Mouse (Mus musculus): ENCODE data around the gene Klhl21. TPM values are rescaled to one million over a fixed set of nuclear protein-coding genes. Genes with fewer than 3 reads are reported as not detected.
A peak's percentile ranks its signal among the peaks of the same experiment; 100 is the strongest.

Gene Klhl21
- polyA plus RNA-seq, 1 experiment from 2014 or later: 3.0 TPM

- peak overlapping the region; percentile 7; the same call in 1 of the 2 replicates for H3K9ac ChIP-seq (ENCODE audit: low read depth, low read length)
- no peaks in the 10 kb centered on the region for H3K9me3 ChIP-seq (ENCODE audit: control insufficient read depth, low read length)
- WGBS: 2% methylated on average over 10 of the region's 10 CpGs
- no peak for ATAC-seq (ENCODE audit: low FRiP score)
- H3K4me3 ChIP-seq (ENCODE audit: low read depth, low read length): peak overlapping the region; percentile 71
- peak; percentile 18 for DNase-seq (ENCODE audit: low spot score)
- peaks cover 9% of the 10 kb centered on the region for H3K4me1 ChIP-seq (replicated peaks; ENCODE audit: control insufficient read depth, insufficient read depth, low read length)
- no peak overlapping the region for H3K27ac ChIP-seq (ENCODE audit: low read depth, low read length)
- no peaks in the 10 kb centered on the region for H3K36me3 ChIP-seq (ENCODE audit: control insufficient read depth, insufficient read depth, low read length)
- peak overlapping the region; percentile 100 for H3K4me2 ChIP-seq (replicated peaks; ENCODE audit: low read depth, low read length)
- peaks cover 21% of the 10 kb centered on the region for H3K27me3 ChIP-seq (ENCODE audit: control insufficient read depth, insufficient read depth, low read length)
These were observed 1.6 kb downstream of the Klhl21 start for GRCm38 (mm10) chr4:152010091-152010706.

- Histone ChIP-seq H3K36me3 (ENCODE audit: control insufficient read depth, insufficient read depth, low read length) (no peaks in the 10 kb centered on the region), H3K4me1 (replicated peaks; ENCODE audit: control insufficient read depth, insufficient read depth, low read length) (peaks cover 9% of the 10 kb centered on the region), H3K27ac (ENCODE audit: low read depth, low read length) (no peak overlapping the region), H3K4me2 (replicated peaks; ENCODE audit: low read depth, low read length) (peak overlapping the region; percentile 100), H3K9ac (ENCODE audit: low read depth, low read length) (0 out of 2 replicates have a peak overlapping the region, but pooled peaks have one; percentile 11), H3K27me3 (ENCODE audit: control insufficient read depth, insufficient read depth, low read length) (peaks cover 21% of the 10 kb centered on the region), H3K4me3 (ENCODE audit: low read depth, low read length) (peak overlapping the region; percentile 71), H3K9me3 (ENCODE audit: control insufficient read depth, low read length) (no peaks in the 10 kb centered on the region)
- DNase-seq (ENCODE audit: low spot score): no peak
- 12% methylated on average over 13 of the region's 13 CpGs for WGBS
- ATAC-seq (ENCODE audit: low FRiP score): no peak
These were observed 2.1 kb downstream of the Klhl21 start for GRCm38 (mm10) chr4:152010707-152011134.

GRCm38 (mm10) chr4:152011171-152011760 is 2.7 kb downstream of the Klhl21 start:
- DNase-seq (ENCODE audit: low spot score) (no peak), ATAC-seq (ENCODE audit: low FRiP score) (no peak)
- Histone ChIP-seq H3K9ac (ENCODE audit: low read depth, low read length) (0 out of 2 replicates have a peak overlapping the region, but pooled peaks have one; percentile 11), H3K27ac (ENCODE audit: low read depth, low read length) (no peak overlapping the region), H3K4me3 (ENCODE audit: low read depth, low read length) (peak overlapping the region; percentile 71; the same call in 1 of the 2 replicates), H3K9me3 (ENCODE audit: control insufficient read depth, low read length) (no peaks in the 10 kb centered on the region), H3K4me1 (replicated peaks; ENCODE audit: control insufficient read depth, insufficient read depth, low read length) (peaks cover 9% of the 10 kb centered on the region), H3K4me2 (replicated peaks; ENCODE audit: low read depth, low read length) (peak overlapping the region; percentile 100; the same call in 1 of the 2 replicates), H3K36me3 (ENCODE audit: control insufficient read depth, insufficient read depth, low read length) (no peaks in the 10 kb centered on the region), H3K27me3 (ENCODE audit: control insufficient read depth, insufficient read depth, low read length) (peaks cover 21% of the 10 kb centered on the region)
- 87% methylated on average over 8 of the region's 8 CpGs for WGBS

- Histone ChIP-seq H3K36me3 (ENCODE audit: control insufficient read depth, insufficient read depth, low read length) (no peaks in the 10 kb centered on the region), H3K9me3 (ENCODE audit: control insufficient read depth, low read length) (no peaks in the 10 kb centered on the region), H3K4me3 (ENCODE audit: low read depth, low read length) (no peak overlapping the region), H3K27ac (ENCODE audit: low read depth, low read length) (no peak overlapping the region), H3K4me1 (replicated peaks; ENCODE audit: control insufficient read depth, insufficient read depth, low read length) (peaks cover 9% of the 10 kb centered on the region), H3K9ac (ENCODE audit: low read depth, low read length) (no peak overlapping the region), H3K4me2 (replicated peaks; ENCODE audit: low read depth, low read length) (no peak overlapping the region), H3K27me3 (ENCODE audit: control insufficient read depth, insufficient read depth, low read length) (peaks cover 21% of the 10 kb centered on the region)
- WGBS: 92% methylated on average over 16 of the region's 16 CpGs
- no peak for ATAC-seq (ENCODE audit: low FRiP score)
- DNase-seq (ENCODE audit: low spot score): no peak
These were observed 3.5 kb downstream of the Klhl21 start for GRCm38 (mm10) chr4:152012109-152012508.

GRCm38 (mm10) chr4:152013036-152013813 is 4.6 kb downstream of the Klhl21 start:
- Histone ChIP-seq H3K4me2 (replicated peaks; ENCODE audit: low read depth, low read length) (no peak overlapping the region), H3K36me3 (ENCODE audit: control insufficient read depth, insufficient read depth, low read length) (no peaks in the 10 kb centered on the region), H3K27ac (ENCODE audit: low read depth, low read length) (no peak overlapping the region), H3K27me3 (ENCODE audit: control insufficient read depth, insufficient read depth, low read length) (peaks cover 14% of the 10 kb centered on the region), H3K4me3 (ENCODE audit: low read depth, low read length) (no peak overlapping the region), H3K9me3 (ENCODE audit: control insufficient read depth, low read length) (no peaks in the 10 kb centered on the region), H3K4me1 (replicated peaks; ENCODE audit: control insufficient read depth, insufficient read depth, low read length) (peaks cover 7% of the 10 kb centered on the region), H3K9ac (ENCODE audit: low read depth, low read length) (no peak overlapping the region)
- WGBS: 86% methylated on average over 12 of the region's 12 CpGs
- DNase-seq (ENCODE audit: low spot score) (no peak), ATAC-seq (ENCODE audit: low FRiP score) (no peak)

- WGBS: 88% methylated on average over 6 of the region's 6 CpGs
- Histone ChIP-seq H3K9ac (ENCODE audit: low read depth, low read length) (no peak overlapping the region), H3K27me3 (ENCODE audit: control insufficient read depth, insufficient read depth, low read length) (no peaks in the 10 kb centered on the region), H3K4me3 (ENCODE audit: low read depth, low read length) (no peak overlapping the region), H3K27ac (ENCODE audit: low read depth, low read length) (no peak overlapping the region), H3K4me1 (replicated peaks; ENCODE audit: control insufficient read depth, insufficient read depth, low read length) (no peaks in the 10 kb centered on the region), H3K36me3 (ENCODE audit: control insufficient read depth, insufficient read depth, low read length) (peaks cover 8% of the 10 kb centered on the region), H3K9me3 (ENCODE audit: control insufficient read depth, low read length) (no peaks in the 10 kb centered on the region), H3K4me2 (replicated peaks; ENCODE audit: low read depth, low read length) (no peak overlapping the region)
- no peak for ATAC-seq (ENCODE audit: low FRiP score)
- no peak for DNase-seq (ENCODE audit: low spot score)
These were observed 10.5 kb downstream of the Klhl21 start for GRCm38 (mm10) chr4:152019073-152019472.

- Histone ChIP-seq H3K27me3 (ENCODE audit: control insufficient read depth, insufficient read depth, low read length) (no peaks in the 10 kb centered on the region), H3K9ac (ENCODE audit: low read depth, low read length) (no peak overlapping the region), H3K4me3 (ENCODE audit: low read depth, low read length) (no peak overlapping the region), H3K4me2 (replicated peaks; ENCODE audit: low read depth, low read length) (no peak overlapping the region), H3K4me1 (replicated peaks; ENCODE audit: control insufficient read depth, insufficient read depth, low read length) (no peaks in the 10 kb centered on the region), H3K36me3 (ENCODE audit: control insufficient read depth, insufficient read depth, low read length) (peaks cover 8% of the 10 kb centered on the region), H3K27ac (ENCODE audit: low read depth, low read length) (no peak overlapping the region), H3K9me3 (ENCODE audit: control insufficient read depth, low read length) (no peaks in the 10 kb centered on the region)
- no peak for ATAC-seq (ENCODE audit: low FRiP score)
- no peak for DNase-seq (ENCODE audit: low spot score)
- WGBS: 96% methylated on average over 21 of the region's 21 CpGs
These were observed 11.4 kb downstream of the Klhl21 start for GRCm38 (mm10) chr4:152020024-152020423.

- H3K27me3 ChIP-seq (ENCODE audit: control insufficient read depth, insufficient read depth, low read length): no peaks in the 10 kb centered on the region
- no peak for DNase-seq (ENCODE audit: low spot score)
- H3K27ac ChIP-seq (ENCODE audit: low read depth, low read length): no peak overlapping the region
- H3K36me3 ChIP-seq (ENCODE audit: control insufficient read depth, insufficient read depth, low read length): peaks cover 8% of the 10 kb centered on the region
- no peak overlapping the region for H3K9ac ChIP-seq (ENCODE audit: low read depth, low read length)
- H3K4me2 ChIP-seq (replicated peaks; ENCODE audit: low read depth, low read length): no peak overlapping the region
- no peak for ATAC-seq (ENCODE audit: low FRiP score)
- no peak overlapping the region for H3K4me3 ChIP-seq (ENCODE audit: low read depth, low read length)
- H3K4me1 ChIP-seq (replicated peaks; ENCODE audit: control insufficient read depth, insufficient read depth, low read length): peaks cover 13% of the 10 kb centered on the region
- 75% methylated on average over 12 of the region's 12 CpGs for WGBS
- no peaks in the 10 kb centered on the region for H3K9me3 ChIP-seq (ENCODE audit: control insufficient read depth, low read length)
These were observed 13.0 kb downstream of the Klhl21 start for GRCm38 (mm10) chr4:152021568-152022097.
